Mouse (Mus musculus) thymus, adult 2 months (tissue): ENCODE data around the gene Ppp1r26. TPM values are rescaled to one million over a fixed set of nuclear protein-coding genes. Genes with fewer than 3 reads are reported as not detected.

ENCODE experiments used
- DNase-seq: peaks from one replicate; pipeline ENCODE4 v3.0.0; 2021
- H3K27ac ChIP-seq: fragments of 200-500 bp; 2 replicates; pipeline ENCODE4 v1.5.1; 2012; ENCODE audit warnings: low read length, control low read depth; ENCODE audit not compliant: control insufficient read depth, insufficient read depth
- H3K27me3 ChIP-seq: fragments of 200-500 bp; 2 replicates; pipeline ENCODE4 v1.6.1; 2012; ENCODE audit warnings: mild to moderate bottlenecking, low read length, moderate library complexity, mixed read lengths; ENCODE audit not compliant: control insufficient read depth, insufficient read depth
- H3K36me3 ChIP-seq: fragments of 200-500 bp; 2 replicates; pipeline ENCODE4 v1.6.1; 2012; ENCODE audit warnings: mild to moderate bottlenecking, low read length, moderate library complexity; ENCODE audit not compliant: control insufficient read depth, insufficient read depth
- H3K4me1 ChIP-seq: fragments of 200-500 bp; replicated peaks from 2 replicates; pipeline ENCODE4 v1.6.1; 2012; ENCODE audit warnings: low read length; ENCODE audit not compliant: control insufficient read depth, insufficient read depth
- H3K4me3 ChIP-seq: fragments of 200-500 bp; 2 replicates; pipeline ENCODE4 v1.5.1; 2012; ENCODE audit warnings: mild to moderate bottlenecking, low read length, control low read depth, moderate library complexity; ENCODE audit not compliant: control insufficient read depth, insufficient read depth
- CTCF ChIP-seq: fragments of 200-500 bp; IDR thresholded peaks from 2 replicates; pipeline ENCODE4 v1.5.1; 2012; ENCODE audit warnings: mild to moderate bottlenecking, control low read depth, low read length, moderate library complexity, borderline replicate concordance; ENCODE audit not compliant: control insufficient read depth, poor library complexity, insufficient read depth; ENCODE audit errors: extremely low read depth
- POLR2A ChIP-seq: fragments of 200-500 bp; IDR thresholded peaks from 2 replicates; pipeline ENCODE4 v1.6.1; 2012; ENCODE audit warnings: mild to moderate bottlenecking, low read length, control low read depth, moderate library complexity; ENCODE audit not compliant: control insufficient read depth, poor library complexity, insufficient read depth; ENCODE audit errors: extremely low read depth
- WGBS: fragments of 180-500 bp; shearing (Covaris S2); methylation state at CpG from one replicate; pipeline ENCODE4 v1.1.7; 2018; 5-methylcytosine and 5-hydroxymethylcytosine counted together
- polyA plus RNA-seq: library from polyadenylated mRNA; depleted of rRNA; stranded (reverse); fragments of >200 nt; gene quantifications from 2 replicates; pipeline ENCODE4 v1.2.3, GENCODE M21; 2012

Gene Ppp1r26
- polyA plus RNA-seq, 1 experiment = 1.2 TPM

GRCm38 (mm10) chr2:28495207-28495756 lies 48.7 kb downstream of the Ppp1r26 start:
- Histone ChIP-seq H3K4me1 (no peaks in the 10 kb centered on the region), H3K4me3 (no peak overlapping the region), H3K27ac (no peak overlapping the region), H3K36me3 (no peaks in the 10 kb centered on the region), H3K27me3 (no peaks in the 10 kb centered on the region)
- WGBS = 68% methylated on average over 14 of the region's 14 CpGs
- no peak for DNase-seq
- TF ChIP-seq POLR2A = no peak
- TF ChIP-seq CTCF = no peak

- H3K27me3 ChIP-seq = no peaks in the 10 kb centered on the region
- no peak for DNase-seq
- H3K36me3 ChIP-seq = no peaks in the 10 kb centered on the region
- no peaks in the 10 kb centered on the region for H3K4me1 ChIP-seq
- 88% methylated on average over 16 of the region's 16 CpGs for WGBS
- H3K4me3 ChIP-seq = no peak overlapping the region
- H3K27ac ChIP-seq = no peak overlapping the region
- TF ChIP-seq CTCF = no peak
- TF ChIP-seq POLR2A = no peak
Measured at GRCm38 (mm10) chr2:28495801-28496595, 49.4 kb downstream of the Ppp1r26 start.

GRCm38 (mm10) chr2:28496671-28497070 lies 50.1 kb downstream of the Ppp1r26 start, which contains the start of gene Gbgt1:
Gbgt1 (plus strand) TSS chr2:28496891.
- Histone ChIP-seq H3K27ac (no peak within 1 kb of the TSS), H3K27me3 (no peaks in the 10 kb centered on the region), H3K36me3 (no peaks in the 10 kb centered on the region), H3K4me1 (no peaks in the 10 kb centered on the region), H3K4me3 (no peak within 1 kb of the TSS)
- WGBS = 95% methylated on average over 5 of the region's 5 CpGs
- TF ChIP-seq POLR2A (no peak), CTCF (no peak)
- DNase-seq = no peak

GRCm38 (mm10) chr2:28497561-28497960 lies 51.0 kb downstream of the Ppp1r26 start:
- Histone ChIP-seq H3K36me3 (no peaks in the 10 kb centered on the region), H3K27ac (no peak overlapping the region), H3K4me3 (no peak overlapping the region), H3K27me3 (no peaks in the 10 kb centered on the region), H3K4me1 (no peaks in the 10 kb centered on the region)
- no peak for DNase-seq
- TF ChIP-seq POLR2A (no peak), CTCF (no peak)
- WGBS = 93% methylated on average over 5 of the region's 5 CpGs

- H3K27ac ChIP-seq = no peak overlapping the region
- 44% methylated on average over 4 of the region's 4 CpGs for WGBS
- no peak overlapping the region for H3K4me3 ChIP-seq
- no peaks in the 10 kb centered on the region for H3K27me3 ChIP-seq
- no peaks in the 10 kb centered on the region for H3K36me3 ChIP-seq
- DNase-seq = no peak
- TF ChIP-seq POLR2A (no peak), CTCF (no peak)
- no peaks in the 10 kb centered on the region for H3K4me1 ChIP-seq
Measured at GRCm38 (mm10) chr2:28498431-28498830, 51.8 kb downstream of the Ppp1r26 start.

GRCm38 (mm10) chr2:28502987-28503386 lies 56.4 kb downstream of the Ppp1r26 start:
- no peaks in the 10 kb centered on the region for H3K36me3 ChIP-seq
- 77% methylated on average over 10 of the region's 10 CpGs for WGBS
- no peaks in the 10 kb centered on the region for H3K4me1 ChIP-seq
- H3K27me3 ChIP-seq = no peaks in the 10 kb centered on the region
- no peak overlapping the region for H3K4me3 ChIP-seq
- H3K27ac ChIP-seq = no peak overlapping the region
- no peak for DNase-seq
- TF ChIP-seq POLR2A = no peak
- TF ChIP-seq CTCF = no peak
